Mouse (Mus musculus): ENCODE results near the gene Rftn2. TPM values are rescaled to one million over a fixed set of nuclear protein-coding genes. Genes with fewer than 3 reads are reported as not detected.

Gene Rftn2
- polyA plus RNA-seq, 1 experiment from 2014 or later = 20.6 TPM

- H3K4me1 ChIP-seq (ENCODE audit: control insufficient read depth, insufficient read depth, low read length) = peaks cover 7% of the 10 kb centered on the region
Observed at GRCm38 (mm10) chr1:55207561-55207960, 19.0 kb downstream of the Rftn2 start.

GRCm38 (mm10) chr1:55205808-55206327, 20.7 kb downstream of the Rftn2 start:
- ATAC-seq (ENCODE audit: low read depth) (no peak), DNase-seq (ENCODE audit: low spot score) (no peak)
- no peak overlapping the region for H3K4me2 ChIP-seq (ENCODE audit: low read depth, low read length)
- peaks cover 9% of the 10 kb centered on the region for H3K36me3 ChIP-seq (ENCODE audit: control insufficient read depth, insufficient read depth, low read length)
- peaks cover 10% of the 10 kb centered on the region for H3K4me1 ChIP-seq (ENCODE audit: control insufficient read depth, insufficient read depth, low read length)
- no peak overlapping the region for H3K27ac ChIP-seq (replicated peaks; ENCODE audit: low read depth, low read length)
- H3K9me3 ChIP-seq (ENCODE audit: control insufficient read depth, low read length) = no peaks in the 10 kb centered on the region
- no peaks in the 10 kb centered on the region for H3K27me3 ChIP-seq (replicated peaks; ENCODE audit: control insufficient read depth, insufficient read depth, low read length)
- H3K9ac ChIP-seq (ENCODE audit: low read depth, low read length) = no peak overlapping the region
- 54% methylated on average over 5 of the region's 5 CpGs for WGBS
- no peak overlapping the region for H3K4me3 ChIP-seq (ENCODE audit: low read depth, low read length)

More at GRCm38 (mm10) chr1:55207561-55207960, 19.0 kb downstream of the Rftn2 start:
- H3K36me3 ChIP-seq (ENCODE audit: control insufficient read depth, insufficient read depth, low read length) = peaks cover 6% of the 10 kb centered on the region
- H3K4me3 ChIP-seq (ENCODE audit: low read depth, low read length) = no peak overlapping the region
- ATAC-seq (ENCODE audit: low read depth) (no peak), DNase-seq (ENCODE audit: low spot score) (no peak)
- no peaks in the 10 kb centered on the region for H3K27me3 ChIP-seq (replicated peaks; ENCODE audit: control insufficient read depth, insufficient read depth, low read length)
- H3K9ac ChIP-seq (ENCODE audit: low read depth, low read length) = no peak overlapping the region
- 87% methylated on average over 6 of the region's 6 CpGs for WGBS
- H3K4me2 ChIP-seq (ENCODE audit: low read depth, low read length) = no peak overlapping the region
- no peak overlapping the region for H3K27ac ChIP-seq (replicated peaks; ENCODE audit: low read depth, low read length)
- no peaks in the 10 kb centered on the region for H3K9me3 ChIP-seq (ENCODE audit: control insufficient read depth, low read length)

GRCm38 (mm10) chr1:55201850-55202752, 24.5 kb downstream of the Rftn2 start:
- peaks cover 4% of the 10 kb centered on the region for H3K4me1 ChIP-seq (ENCODE audit: control insufficient read depth, insufficient read depth, low read length)
- H3K4me3 ChIP-seq (ENCODE audit: low read depth, low read length) = no peak overlapping the region
- H3K36me3 ChIP-seq (ENCODE audit: control insufficient read depth, insufficient read depth, low read length) = peaks cover 9% of the 10 kb centered on the region
- peak; percentile 78 for ATAC-seq (ENCODE audit: low read depth)
- H3K4me2 ChIP-seq (ENCODE audit: low read depth, low read length) = no peak overlapping the region
- 44% methylated on average over 18 of the region's 18 CpGs for WGBS
- no peaks in the 10 kb centered on the region for H3K27me3 ChIP-seq (replicated peaks; ENCODE audit: control insufficient read depth, insufficient read depth, low read length)
- no peaks in the 10 kb centered on the region for H3K9me3 ChIP-seq (ENCODE audit: control insufficient read depth, low read length)
- H3K9ac ChIP-seq (ENCODE audit: low read depth, low read length) = no peak overlapping the region
- peak; percentile 86 for DNase-seq (ENCODE audit: low spot score)
- peak overlapping the region; percentile 79 for H3K27ac ChIP-seq (replicated peaks; ENCODE audit: low read depth, low read length)

GRCm38 (mm10) chr1:55198719-55199118, 27.9 kb downstream of the Rftn2 start:
- H3K9me3 ChIP-seq (ENCODE audit: control insufficient read depth, low read length) = no peaks in the 10 kb centered on the region
- H3K4me1 ChIP-seq (ENCODE audit: control insufficient read depth, insufficient read depth, low read length) = peaks cover 9% of the 10 kb centered on the region
- no peak overlapping the region for H3K27ac ChIP-seq (replicated peaks; ENCODE audit: low read depth, low read length)
- peaks cover 15% of the 10 kb centered on the region for H3K36me3 ChIP-seq (ENCODE audit: control insufficient read depth, insufficient read depth, low read length)
- ATAC-seq (ENCODE audit: low read depth) (no peak), DNase-seq (ENCODE audit: low spot score) (peak; percentile 13)
- 48% methylated on average over 3 of the region's 3 CpGs for WGBS
- H3K4me3 ChIP-seq (ENCODE audit: low read depth, low read length) = no peak overlapping the region
- H3K9ac ChIP-seq (ENCODE audit: low read depth, low read length) = no peak overlapping the region
- H3K27me3 ChIP-seq (replicated peaks; ENCODE audit: control insufficient read depth, insufficient read depth, low read length) = no peaks in the 10 kb centered on the region
- no peak overlapping the region for H3K4me2 ChIP-seq (ENCODE audit: low read depth, low read length)

- Histone ChIP-seq H3K4me1 (ENCODE audit: control insufficient read depth, insufficient read depth, low read length) (peaks cover 18% of the 10 kb centered on the region), H3K9ac (ENCODE audit: low read depth, low read length) (no peak overlapping the region), H3K4me2 (ENCODE audit: low read depth, low read length) (no peak overlapping the region), H3K36me3 (ENCODE audit: control insufficient read depth, insufficient read depth, low read length) (peaks cover 12% of the 10 kb centered on the region), H3K9me3 (ENCODE audit: control insufficient read depth, low read length) (no peaks in the 10 kb centered on the region), H3K4me3 (ENCODE audit: low read depth, low read length) (no peak overlapping the region), H3K27ac (replicated peaks; ENCODE audit: low read depth, low read length) (peak overlapping the region; percentile 18; the same call in 1 of the 2 replicates), H3K27me3 (replicated peaks; ENCODE audit: control insufficient read depth, insufficient read depth, low read length) (no peaks in the 10 kb centered on the region)
- WGBS = 43% methylated on average over 6 of the region's 6 CpGs
- DNase-seq (ENCODE audit: low spot score) (peak; percentile 40), ATAC-seq (ENCODE audit: low read depth) (no peak)
Observed at GRCm38 (mm10) chr1:55196327-55197003, 30.1 kb downstream of the Rftn2 start.

- Histone ChIP-seq H3K9ac (ENCODE audit: low read depth, low read length) (no peak overlapping the region), H3K9me3 (ENCODE audit: control insufficient read depth, low read length) (no peaks in the 10 kb centered on the region), H3K4me2 (ENCODE audit: low read depth, low read length) (no peak overlapping the region), H3K36me3 (ENCODE audit: control insufficient read depth, insufficient read depth, low read length) (peaks cover 13% of the 10 kb centered on the region), H3K4me1 (ENCODE audit: control insufficient read depth, insufficient read depth, low read length) (peaks cover 18% of the 10 kb centered on the region), H3K27me3 (replicated peaks; ENCODE audit: control insufficient read depth, insufficient read depth, low read length) (no peaks in the 10 kb centered on the region), H3K4me3 (ENCODE audit: low read depth, low read length) (no peak overlapping the region), H3K27ac (replicated peaks; ENCODE audit: low read depth, low read length) (no peak overlapping the region)
- no peak for DNase-seq (ENCODE audit: low spot score)
- ATAC-seq (ENCODE audit: low read depth) = no peak
- 66% methylated on average over 4 of the region's 4 CpGs for WGBS
Observed at GRCm38 (mm10) chr1:55195021-55195420, 31.6 kb downstream of the Rftn2 start.

GRCm38 (mm10) chr1:55194064-55194915, 32.3 kb downstream of the Rftn2 start:
- Histone ChIP-seq H3K27ac (replicated peaks; ENCODE audit: low read depth, low read length) (no peak overlapping the region; the same call in 1 of the 2 replicates), H3K9me3 (ENCODE audit: control insufficient read depth, low read length) (no peaks in the 10 kb centered on the region), H3K4me3 (ENCODE audit: low read depth, low read length) (no peak overlapping the region), H3K36me3 (ENCODE audit: control insufficient read depth, insufficient read depth, low read length) (peaks cover 13% of the 10 kb centered on the region), H3K4me2 (ENCODE audit: low read depth, low read length) (no peak overlapping the region), H3K27me3 (replicated peaks; ENCODE audit: control insufficient read depth, insufficient read depth, low read length) (no peaks in the 10 kb centered on the region), H3K4me1 (ENCODE audit: control insufficient read depth, insufficient read depth, low read length) (peaks cover 18% of the 10 kb centered on the region), H3K9ac (ENCODE audit: low read depth, low read length) (no peak overlapping the region)
- 47% methylated on average over 19 of the region's 19 CpGs for WGBS
- ATAC-seq (ENCODE audit: low read depth) = no peak
- DNase-seq (ENCODE audit: low spot score) = no peak

GRCm38 (mm10) chr1:55193316-55193715, 33.3 kb downstream of the Rftn2 start:
- H3K36me3 ChIP-seq (ENCODE audit: control insufficient read depth, insufficient read depth, low read length) = peaks cover 13% of the 10 kb centered on the region
- WGBS = 23% methylated on average over 2 of the region's 2 CpGs
- ATAC-seq (ENCODE audit: low read depth) = peak; percentile 84

More at GRCm38 (mm10) chr1:55193316-55193715, 33.3 kb downstream of the Rftn2 start:
- Histone ChIP-seq H3K4me3 (ENCODE audit: low read depth, low read length) (no peak overlapping the region), H3K27me3 (replicated peaks; ENCODE audit: control insufficient read depth, insufficient read depth, low read length) (no peaks in the 10 kb centered on the region), H3K4me1 (ENCODE audit: control insufficient read depth, insufficient read depth, low read length) (peaks cover 18% of the 10 kb centered on the region), H3K9me3 (ENCODE audit: control insufficient read depth, low read length) (no peaks in the 10 kb centered on the region), H3K4me2 (ENCODE audit: low read depth, low read length) (no peak overlapping the region), H3K9ac (ENCODE audit: low read depth, low read length) (no peak overlapping the region), H3K27ac (replicated peaks; ENCODE audit: low read depth, low read length) (no peak overlapping the region; the same call in 1 of the 2 replicates)
- DNase-seq (ENCODE audit: low spot score) = peak; percentile 88
